Mouse (Mus musculus): Measurements from ENCODE around the gene Podxl2.

Gene Podxl2

DNA sequence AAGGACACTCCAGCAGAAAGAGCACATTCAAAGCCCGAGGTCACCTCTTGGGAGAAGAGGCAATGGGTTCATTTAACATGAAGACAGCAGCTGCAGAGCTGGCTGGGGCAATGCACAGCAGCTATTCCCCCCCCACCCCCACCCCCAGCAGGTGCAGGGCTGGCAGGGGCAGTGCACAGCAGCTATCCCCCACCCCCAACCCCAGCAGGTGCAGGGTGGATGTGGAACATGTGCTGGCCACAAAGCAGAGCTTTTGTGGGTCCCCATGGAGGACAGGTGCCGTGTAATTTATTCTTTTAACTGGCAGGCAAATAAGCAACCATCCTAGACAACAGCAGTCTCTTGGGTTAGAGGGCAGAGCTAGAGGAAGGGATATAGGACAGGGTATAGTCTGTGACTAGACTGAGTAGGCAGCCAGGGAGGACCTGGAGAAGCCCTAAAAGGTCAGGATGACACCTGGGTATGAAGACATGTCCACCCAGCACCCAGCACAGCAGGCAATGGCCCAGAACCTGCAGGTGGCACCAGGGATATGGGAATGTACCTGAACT, 11.6 kb upstream of the Podxl2 start:
- WGBS: 70% methylated on average over 2 of the region's 2 CpGs

DNA sequence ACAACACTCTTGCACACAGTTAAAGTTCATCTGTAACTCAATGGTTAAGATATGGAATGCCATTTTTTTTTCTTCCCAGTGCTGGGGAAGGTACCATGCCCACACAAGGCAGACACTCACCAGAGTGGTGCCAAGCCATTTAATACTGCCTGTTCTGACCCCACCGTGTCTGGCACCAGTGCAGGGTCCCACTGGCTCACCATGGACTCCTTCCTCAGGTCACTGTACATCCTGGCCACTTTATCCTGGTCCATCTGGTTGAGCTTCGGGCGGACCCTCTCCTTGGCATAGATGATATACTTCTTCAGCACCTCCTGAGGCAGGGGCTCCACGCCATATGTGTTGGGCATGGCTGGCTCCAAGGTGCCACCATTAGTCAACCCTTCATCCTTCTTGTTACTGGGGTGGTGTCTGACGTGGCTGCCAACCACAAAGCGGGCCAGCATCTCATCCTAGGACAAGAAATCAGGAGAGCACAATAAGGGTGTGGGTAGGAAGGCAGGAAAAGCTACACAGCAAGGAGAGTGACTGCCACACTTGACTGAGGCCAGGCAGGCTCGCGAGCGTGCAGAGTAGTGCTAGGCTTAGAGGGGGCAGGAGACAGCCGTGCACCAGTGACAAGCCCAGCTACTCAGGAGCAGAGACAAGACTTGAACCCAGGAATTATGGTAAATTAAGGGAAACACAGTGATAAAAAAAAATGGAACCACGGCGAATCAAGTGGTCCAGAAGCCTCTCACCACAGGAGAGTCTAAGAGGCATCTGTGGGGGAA, 11.0 kb upstream of the Podxl2 start:
- WGBS: 92% methylated on average over 12 of the region's 12 CpGs

DNA sequence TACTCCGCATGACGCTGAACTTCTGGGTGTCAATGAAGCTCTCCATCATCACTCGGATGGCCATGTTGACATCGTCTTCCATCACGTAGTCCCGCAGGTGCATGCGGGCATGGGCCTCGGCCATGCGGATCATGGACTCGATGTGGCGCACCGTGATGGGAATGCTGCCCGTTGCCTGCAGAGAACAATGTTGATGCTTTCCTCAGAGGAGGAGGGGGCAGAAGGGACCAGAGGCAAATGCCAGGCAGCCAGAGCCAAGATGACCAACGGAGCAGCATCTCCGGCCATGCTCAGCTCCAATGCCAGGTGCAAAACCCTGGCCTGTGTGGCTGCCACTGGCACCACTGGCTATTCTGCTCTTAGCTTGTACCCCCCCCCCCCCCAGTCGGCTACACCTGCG, 9.8 kb upstream of the Podxl2 start:
- 98% methylated on average over 17 of the region's 17 CpGs for WGBS

DNA sequence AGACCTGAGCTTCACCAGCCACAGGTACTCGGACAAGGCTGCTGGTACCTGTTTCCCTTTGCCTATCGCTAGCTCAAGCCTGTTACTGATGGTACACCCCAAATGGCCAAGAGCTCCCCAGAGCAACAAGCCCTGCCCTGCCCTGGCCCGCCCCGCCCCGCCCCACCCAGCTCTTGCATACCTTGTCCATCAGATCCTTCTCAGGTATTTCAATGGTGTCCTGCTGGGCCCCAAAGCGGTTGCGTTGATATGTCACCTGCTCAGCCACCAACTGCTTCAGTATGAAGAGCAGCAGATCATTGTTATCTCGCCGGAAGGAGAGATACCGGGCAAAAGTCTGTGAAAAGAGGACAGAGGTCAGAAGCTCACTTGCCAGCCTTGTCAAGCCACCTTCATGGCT, 9.4 kb upstream of the Podxl2 start:
- WGBS: 91% methylated on average over 9 of the region's 10 CpGs

DNA sequence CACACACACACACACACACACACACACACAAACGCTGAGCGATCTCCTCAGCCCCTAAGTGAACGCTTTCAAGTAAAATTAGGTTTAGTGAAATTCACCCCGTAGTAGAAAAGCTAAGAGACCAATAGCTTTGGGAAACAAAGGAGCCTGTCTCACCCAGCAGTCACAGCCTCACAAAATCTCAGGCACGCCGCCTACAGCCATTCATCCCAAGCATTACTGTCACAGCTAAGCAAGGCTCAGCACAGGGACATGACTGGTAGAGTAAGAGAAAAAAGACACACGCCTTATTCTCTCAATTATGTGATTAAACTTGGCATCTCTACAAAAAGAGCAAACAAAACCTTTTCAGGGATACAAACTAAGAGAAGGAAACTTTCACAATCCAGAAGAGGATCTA, 6.5 kb upstream of the Podxl2 start:
- 55% methylated on average over 7 of the region's 7 CpGs for WGBS

DNA sequence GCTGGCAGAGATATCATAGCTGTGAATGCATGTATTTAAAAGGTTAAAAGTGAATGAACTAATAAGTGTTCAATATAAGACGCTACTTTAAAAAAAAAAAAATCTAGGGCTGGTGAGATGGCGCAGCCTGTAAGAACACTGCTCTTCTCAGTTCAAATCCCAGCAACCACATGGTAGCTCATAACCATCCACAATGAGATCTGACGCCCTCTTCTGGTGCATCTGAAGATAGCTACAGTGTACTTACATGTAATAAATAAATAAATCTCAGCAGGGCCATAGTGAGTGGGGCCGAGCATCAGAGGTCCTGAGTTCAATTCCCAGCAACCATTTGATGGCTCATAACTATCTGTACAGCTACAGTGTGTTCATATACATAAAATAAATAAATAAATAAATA, 4.6 kb upstream of the Podxl2 start:
- WGBS: 73% methylated on average over 4 of the region's 4 CpGs

DNA sequence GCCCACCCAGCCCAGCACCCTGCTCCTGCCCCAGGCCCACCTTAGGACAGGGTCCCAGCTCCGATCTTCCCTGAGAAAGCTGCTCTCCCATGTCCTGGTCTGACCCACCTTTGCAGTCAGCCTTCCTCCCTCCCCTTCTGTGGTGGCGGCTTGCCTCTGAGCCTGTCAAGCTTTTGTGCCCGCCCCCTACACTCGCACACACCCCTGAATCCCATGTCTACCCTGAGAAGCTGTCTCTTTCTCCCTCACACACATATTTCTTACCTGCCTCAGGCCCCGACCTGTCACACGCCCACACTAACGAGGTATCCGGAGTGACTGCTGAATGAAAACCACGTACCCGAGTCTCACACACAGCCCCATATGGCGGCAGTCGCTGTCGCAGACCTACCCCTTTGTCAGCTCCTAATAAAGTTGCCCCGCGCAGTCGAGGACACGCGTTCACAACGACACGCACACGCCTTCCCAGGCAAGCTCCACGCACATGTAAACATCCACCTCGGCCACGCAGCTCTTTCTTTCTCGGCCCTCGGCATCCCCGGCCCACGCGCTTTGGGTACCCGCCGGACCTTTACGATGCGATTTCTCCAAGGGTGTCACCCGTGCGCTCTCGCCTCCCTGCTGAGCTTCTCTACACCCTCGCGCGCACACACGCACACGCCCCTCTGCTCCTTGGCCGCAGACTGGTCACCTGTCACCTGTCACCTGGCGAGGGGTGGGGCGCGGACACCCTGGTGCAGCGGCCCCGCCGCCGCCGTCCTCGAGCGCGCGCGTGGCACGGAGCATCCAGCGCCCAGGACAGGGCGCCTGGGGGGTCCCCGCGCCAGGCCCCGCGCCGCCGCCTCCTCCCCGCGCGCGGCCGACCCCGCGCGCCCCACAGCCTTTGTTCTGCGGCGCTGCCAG, 628 bp downstream of the Podxl2 start:
- 3% methylated on average over 74 of the region's 74 CpGs for WGBS

DNA sequence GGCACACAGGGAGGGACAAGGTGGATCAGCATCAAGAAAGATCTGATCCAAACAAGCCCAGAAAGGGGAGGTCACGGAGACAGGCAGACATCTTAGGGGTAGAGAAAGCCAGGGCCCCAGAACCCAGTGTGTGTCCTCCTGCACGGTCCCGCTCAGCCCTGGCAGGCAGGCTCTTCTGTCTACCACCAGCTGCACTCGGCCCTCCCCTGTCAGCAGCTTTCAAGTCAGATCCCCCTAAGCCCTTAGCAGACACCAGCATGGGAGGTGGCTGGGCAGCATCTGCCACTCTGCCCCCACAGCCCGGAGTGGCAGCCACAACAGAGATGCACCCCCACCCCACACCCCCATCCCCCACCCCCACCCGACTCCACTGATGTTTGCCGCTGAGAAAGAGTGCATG, 2.0 kb downstream of the Podxl2 start:
- 29% methylated on average over 7 of the region's 7 CpGs for WGBS

DNA sequence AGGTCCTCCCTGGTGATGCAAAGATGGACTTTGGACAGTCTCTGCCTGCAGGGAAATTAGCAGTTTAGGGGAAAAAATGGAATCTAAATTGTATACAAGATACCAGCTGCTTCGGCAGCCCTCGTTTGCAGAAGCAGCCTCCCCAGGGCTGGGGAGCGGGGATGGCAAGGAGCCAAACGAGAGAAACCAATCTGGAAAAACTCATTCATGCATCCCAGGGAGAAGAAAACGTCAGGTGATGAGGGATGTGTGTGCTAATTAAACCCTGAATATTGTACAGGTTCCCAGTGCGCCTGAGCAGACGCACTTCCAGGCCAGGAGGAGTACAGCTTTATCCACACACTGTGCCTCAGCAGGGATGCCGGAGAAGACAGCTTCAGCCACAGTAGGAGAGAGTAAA, 3.3 kb downstream of the Podxl2 start:
- WGBS: 25% methylated on average over 8 of the region's 8 CpGs

DNA sequence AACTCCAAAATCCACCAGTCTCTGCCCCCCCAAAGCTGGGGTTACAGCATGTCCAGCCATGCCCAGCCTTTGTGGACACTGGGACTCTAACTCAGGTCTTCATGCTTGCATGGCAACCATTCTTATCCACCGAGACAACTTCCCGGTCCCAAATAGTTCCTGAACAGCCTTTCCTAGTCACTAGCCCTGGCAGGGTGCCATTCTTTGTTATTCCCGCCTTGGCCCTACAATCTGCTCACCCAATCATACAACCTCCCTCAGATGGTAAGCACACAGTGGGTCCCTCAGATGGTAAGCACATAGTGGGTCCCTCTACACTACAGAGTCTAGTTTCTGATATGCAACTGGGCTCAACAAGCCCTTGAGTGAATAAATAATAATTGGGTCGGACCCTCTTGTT, 4.2 kb downstream of the Podxl2 start:
- WGBS: 46% methylated on average over 4 of the region's 4 CpGs

DNA sequence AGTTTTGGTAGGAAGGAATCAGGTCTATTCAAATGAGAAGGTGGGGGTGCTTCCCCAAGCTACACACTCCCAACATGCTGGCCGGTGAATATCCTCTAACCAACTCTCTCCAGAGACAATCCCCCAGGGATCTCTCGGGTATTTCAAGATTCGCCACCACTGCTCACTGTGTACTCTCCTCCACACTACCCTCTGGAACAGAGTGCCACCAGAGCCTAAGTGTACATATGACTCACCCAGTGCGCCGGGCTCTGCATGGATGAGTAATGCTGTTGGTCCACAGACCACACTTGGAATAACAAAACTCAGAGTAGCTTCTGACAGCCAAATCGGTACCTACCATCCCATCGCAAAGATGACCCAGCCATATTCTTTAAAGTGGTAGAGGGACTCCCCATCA, 5.4 kb downstream of the Podxl2 start:
- WGBS: 47% methylated on average over 7 of the region's 7 CpGs

DNA sequence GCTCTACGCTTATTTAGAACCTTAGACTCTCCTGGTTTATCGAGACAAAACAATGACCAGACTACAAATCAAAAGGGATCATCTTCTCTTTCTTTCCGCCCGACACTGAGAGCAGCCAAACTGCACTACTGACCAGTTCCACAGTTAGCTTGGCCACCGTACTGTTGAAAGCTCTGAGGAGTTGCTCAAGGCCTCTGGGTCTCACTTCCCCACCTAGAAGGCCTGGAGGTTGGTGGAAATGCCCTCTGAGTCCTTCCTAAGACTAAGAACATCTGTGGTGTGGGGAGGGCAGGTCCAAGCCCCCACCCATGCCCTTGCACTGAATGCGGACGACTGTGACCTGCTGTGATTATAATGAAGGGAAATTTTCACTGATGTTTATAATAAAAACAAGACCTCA, 9.1 kb downstream of the Podxl2 start:
- 79% methylated on average over 7 of the region's 7 CpGs for WGBS

DNA sequence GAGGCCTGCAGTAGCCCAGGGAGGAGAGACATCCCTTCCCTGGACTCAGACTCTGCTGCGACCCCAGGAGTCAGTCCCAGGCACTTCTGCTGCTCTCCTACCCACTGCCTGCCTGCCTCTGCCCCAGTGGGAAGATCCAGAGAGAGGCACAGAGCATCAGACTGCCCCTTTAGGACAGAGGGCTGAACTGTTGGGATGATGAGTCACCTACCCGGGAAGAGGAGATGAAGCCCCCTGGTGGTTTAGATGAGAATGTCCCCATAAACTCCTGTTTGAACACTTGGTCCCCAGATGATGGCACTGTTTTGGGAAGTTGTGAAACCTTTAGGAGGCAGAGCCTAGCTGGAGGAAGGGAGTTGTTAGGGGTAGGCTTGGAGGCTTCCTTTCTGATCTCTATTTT, 13.9 kb downstream of the Podxl2 start:
- WGBS: 21% methylated on average over 2 of the region's 2 CpGs

DNA sequence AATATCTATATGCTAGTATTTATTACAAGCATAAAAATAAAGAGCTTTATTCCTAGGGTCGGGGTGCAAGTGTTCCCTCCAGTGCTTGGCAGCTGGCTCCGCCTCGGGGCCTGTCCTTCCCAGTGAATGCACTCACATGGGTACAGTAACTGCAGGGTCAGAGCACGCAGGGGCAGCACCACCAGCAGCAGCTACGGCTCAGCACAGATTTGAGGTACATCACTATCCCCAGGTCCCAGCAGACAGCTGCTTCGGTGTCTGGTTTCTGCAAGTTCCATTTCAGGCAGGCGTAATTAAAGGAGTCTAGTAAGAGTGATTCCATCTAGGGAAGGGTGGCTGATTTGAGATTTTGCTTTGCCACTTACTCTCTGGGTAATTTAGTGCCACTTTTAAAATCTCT, 16.5 kb downstream of the Podxl2 start:
- whole genome bisulfite sequencing: 66% methylated on average over 7 of the region's 7 CpGs

DNA sequence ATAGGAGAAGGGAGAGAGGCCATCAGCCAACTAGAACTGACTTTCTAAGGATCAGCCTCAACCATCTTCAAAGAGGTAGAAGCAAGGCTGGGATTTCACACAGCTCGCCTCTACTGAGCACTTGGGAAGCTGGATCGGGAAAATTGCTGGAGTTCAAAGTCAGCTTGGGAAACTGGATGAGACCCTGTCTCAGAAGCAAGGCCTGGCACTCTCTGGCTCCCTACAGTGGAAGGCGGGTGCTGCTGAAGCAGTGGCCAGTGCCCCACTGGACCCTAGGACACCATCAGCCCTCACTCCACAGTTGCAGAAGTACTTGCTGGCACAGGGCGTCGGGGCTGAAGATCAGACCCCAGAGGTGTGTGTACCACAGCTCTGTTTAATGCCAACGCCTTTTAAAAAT, 17.0 kb downstream of the Podxl2 start:
- 83% methylated on average over 6 of the region's 6 CpGs for whole genome bisulfite sequencing

DNA sequence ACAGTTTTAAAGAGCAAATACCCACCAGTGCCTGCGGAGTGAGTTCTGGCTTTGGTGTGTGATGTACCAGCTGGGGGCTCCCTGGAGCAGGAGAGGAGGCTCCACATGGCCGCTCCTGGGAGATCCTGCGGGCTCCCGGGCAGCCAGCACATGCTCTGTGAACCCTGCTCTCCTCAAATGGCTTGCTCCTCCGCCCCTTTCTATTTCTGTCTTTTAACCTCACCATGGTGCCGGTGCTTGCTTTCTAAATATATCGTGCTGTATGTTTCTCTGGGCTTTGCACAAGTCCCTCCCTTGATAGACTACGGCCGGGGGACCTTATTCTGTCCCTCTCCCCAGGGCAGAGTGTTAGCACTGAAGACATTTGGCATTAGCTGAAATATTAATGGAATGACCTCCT, 17.6 kb downstream of the Podxl2 start:
- 32% methylated on average over 9 of the region's 9 CpGs for WGBS

DNA sequence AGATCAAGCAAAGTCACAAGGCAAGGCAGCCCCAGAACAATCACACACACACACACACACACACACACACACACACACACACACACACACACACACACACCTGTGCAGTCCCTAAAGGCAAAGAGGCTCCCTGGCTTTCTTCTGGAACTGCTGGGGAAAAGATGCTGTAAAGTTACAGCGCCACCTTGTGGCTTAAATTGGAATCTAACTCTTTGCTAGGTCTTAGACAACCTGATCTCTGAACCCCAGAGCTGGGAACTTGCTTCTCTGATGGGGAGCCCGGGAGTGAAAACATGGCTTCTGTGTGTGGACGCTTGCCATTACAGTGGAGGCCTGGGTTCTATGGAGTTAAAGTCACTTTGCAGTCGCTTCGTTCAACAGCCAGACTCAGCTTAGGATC, 19.2 kb downstream of the Podxl2 start:
- 27% methylated on average over 5 of the region's 5 CpGs for WGBS

DNA sequence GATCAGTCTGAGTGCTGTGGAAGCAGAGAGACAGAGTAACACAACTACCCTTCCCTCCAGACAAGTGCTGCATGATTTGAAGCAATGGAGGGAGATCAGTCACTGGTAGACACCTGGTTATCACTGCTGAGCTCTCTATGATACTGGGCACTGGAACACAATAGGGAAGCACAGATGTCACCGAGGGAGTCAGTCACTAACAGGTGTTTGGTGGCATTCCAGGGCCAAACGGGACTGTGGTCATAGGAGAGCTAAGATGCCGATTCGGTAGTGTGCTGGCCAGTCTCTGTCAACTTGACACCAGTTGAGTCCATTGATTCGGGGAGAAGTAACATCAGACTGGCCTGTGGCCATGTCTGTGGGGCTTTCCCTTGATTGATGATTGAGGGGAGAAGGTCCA, 20.3 kb downstream of the Podxl2 start:
- WGBS: 72% methylated on average over 5 of the region's 5 CpGs

DNA sequence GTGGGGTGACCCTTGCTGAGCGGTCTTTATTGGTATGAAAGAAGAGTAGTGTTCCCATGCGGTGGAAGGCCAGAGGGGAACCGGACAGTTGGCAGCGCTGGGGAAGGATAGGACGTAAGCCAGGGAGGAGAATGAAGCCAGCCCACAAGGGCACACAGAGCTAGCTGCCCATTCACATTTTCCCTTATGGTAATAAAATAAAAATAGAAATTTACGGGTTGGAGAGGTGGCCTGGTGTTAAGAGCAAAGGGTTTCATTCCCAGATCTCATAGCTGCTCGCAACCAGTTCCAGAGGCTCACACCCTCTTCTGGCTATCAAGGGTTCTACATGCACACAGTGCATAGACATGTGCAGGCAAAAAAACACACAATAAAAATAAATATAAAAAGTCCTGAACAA, 24.8 kb downstream of the Podxl2 start:
- 82% methylated on average over 7 of the region's 7 CpGs for WGBS

DNA sequence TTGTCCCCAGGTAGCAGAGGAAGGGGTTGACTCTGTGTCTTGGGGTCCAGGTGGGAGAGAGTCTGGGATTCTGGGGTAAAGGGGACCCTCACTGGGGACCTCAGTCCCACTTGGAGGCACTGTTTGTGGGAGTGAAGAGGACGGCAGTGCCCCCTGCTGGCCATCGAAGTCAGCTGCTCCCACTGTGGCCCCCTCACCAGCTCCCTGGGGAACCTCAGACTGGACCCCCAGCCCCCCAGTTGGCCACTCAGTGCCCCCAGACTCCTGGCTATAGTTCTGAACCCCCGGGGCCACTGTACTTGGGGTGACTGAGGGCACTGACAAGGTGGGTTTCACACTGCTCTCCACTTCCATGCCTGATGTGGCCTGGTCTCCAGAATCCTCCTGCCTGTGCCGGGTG, 25.6 kb downstream of the Podxl2 start:
- WGBS: 47% methylated on average over 4 of the region's 4 CpGs

DNA sequence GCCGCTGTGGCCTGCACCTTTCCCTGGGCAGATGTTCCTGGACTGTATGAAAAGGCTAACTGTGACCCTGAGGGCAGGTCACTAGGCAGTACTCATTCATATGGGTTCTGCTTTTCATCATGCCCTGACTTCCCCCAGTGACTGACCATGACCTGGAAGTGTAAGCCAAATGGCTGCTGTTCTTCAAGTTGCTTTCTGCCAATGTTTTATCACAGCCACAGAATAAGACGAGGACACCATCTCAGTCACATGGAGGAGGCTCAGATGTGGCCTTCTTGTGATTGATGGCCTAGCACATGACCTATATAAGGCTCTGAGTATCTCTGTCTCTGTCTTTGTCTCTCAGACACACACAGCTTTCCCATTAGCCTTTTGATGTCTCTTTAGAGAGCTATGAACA, 27.3 kb downstream of the Podxl2 start:
- WGBS: 76% methylated on average over 2 of the region's 2 CpGs

DNA sequence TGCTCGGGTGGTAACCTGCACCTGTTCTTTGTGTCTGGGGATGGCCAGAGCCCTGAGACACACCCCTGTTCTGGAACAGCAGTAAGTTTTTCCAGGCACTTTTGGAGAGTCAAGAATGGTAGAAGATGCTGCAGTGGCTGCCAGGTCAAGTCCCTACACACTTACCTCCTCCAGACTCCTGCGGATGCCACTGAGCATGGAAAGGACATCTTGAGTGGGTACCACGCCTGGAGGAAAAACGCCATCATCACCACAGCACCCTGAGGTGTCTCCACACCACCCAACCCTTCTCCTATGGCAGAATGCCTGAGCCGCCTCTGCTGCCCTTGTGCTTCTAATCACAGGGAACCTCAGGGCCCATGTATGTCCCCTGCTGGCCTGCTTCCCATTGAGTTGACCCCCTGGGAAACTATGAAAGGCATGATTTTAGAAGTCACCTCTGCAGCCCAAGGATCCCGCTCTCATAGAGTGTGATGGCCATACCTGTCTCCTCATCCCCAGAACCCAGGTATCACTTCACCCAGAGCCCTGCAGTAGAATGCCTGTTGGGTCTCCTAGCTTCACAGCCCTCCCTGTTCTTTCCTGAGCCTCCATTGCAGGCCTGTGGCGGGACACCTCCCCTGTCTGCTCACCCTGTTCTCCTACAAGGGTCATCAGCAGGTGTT, 29.8 kb downstream of the Podxl2 start:
- WGBS: 78% methylated on average over 7 of the region's 7 CpGs
